Comparison of ENCODE assay signal across 23 mouse cellular contexts in the genomic region with DNA sequence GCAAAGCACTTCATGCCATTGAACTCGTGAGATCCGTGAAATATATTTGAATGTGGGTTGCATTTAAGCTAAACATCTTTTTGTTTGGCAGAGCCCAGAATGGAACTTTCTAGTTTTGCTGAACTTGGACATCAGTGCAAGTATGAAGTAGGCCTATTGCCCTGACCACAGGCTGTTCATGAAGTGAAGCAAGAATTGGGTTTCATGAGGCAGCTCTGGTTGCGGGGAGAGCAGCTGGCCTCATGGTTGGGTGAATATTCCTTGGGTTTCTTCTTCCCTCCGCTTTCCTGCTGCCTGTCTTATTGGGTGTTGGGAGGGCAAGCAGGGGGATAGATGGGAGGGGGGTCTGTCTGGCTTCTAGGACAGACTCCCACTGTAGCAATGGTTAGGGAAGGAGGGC. TPM values are rescaled to one million over a fixed set of nuclear protein-coding genes. Genes with fewer than 3 reads are reported as not detected.
DNase-seq lines count a peak whose midpoint lies in the region; ATAC-seq and TF ChIP-seq lines count a peak whose summit lies in the region.
"Had no signal": no experiment of that assay in that cellular context is flagged by ENCODE, and none has a peak within 500 bp of the region (broad histone marks: within the 10 kb centered on the region; RNA-seq: fewer than 3 reads in every experiment).

No protein-coding gene starts in this region.

- DNase-seq in kidney, postnatal 36 days: no peak
- no peak for DNase-seq in lung, postnatal 25 days (ENCODE audit: low spot score)
- no peak for DNase-seq in Patski (ENCODE audit: low read depth, low spot score)
- DNase-seq in layer of hippocampus, adult 9-10 months (ENCODE audit: low spot score): no peak
- no peak for DNase-seq in cerebellum, adult 9-11 months
- DNase-seq: adrenal gland, adult 2 months; cerebellum, adult 11-12 months; cerebellum, postnatal 14 days; gastrocnemius, postnatal 36 days; kidney, adult 2 months; liver, postnatal 0 days; thymus, adult 2 months had no signal

- in situ Hi-C loops in Patski (cut with MboI; ENCODE audit: low pct_unique_long_range_greater_than_20kb): loop anchor here (25.0 kb wide), 1 partner anchor 316 kb away; no protein-coding TSS in a partner anchor

- no peak overlapping the region for H3K4me2 ChIP-seq in kidney, embryonic 15.5 days
- H3K4me2 ChIP-seq in lung, embryonic 16.5 days (ENCODE audit: low read depth, low read length): no peak overlapping the region
- H3K4me2 ChIP-seq: hindbrain, embryonic 13.5 days; liver, embryonic 11.5 days; neural tube, embryonic 15.5 days had no signal

- 66% methylated on average over 4 of the region's 4 CpGs for WGBS in kidney, embryonic 15.5 days
- WGBS in lung, embryonic 16.5 days: 74% methylated on average over 4 of the region's 4 CpGs

- peaks cover 70% of the 10 kb centered on the region for H3K4me1 ChIP-seq in kidney, embryonic 15.5 days
- H3K4me1 ChIP-seq in lung, embryonic 16.5 days (replicated peaks; ENCODE audit: control insufficient read depth, insufficient read depth, low read length): peaks cover 56% of the 10 kb centered on the region

- POLR2A ChIA-PET in Patski (lab: Charles Lee): no interaction called here

- H3K27me3 ChIP-seq in kidney, embryonic 15.5 days: no peaks in the 10 kb centered on the region
- H3K27me3 ChIP-seq in lung, embryonic 16.5 days (ENCODE audit: control insufficient read depth, insufficient read depth, low read depth, low read length): no peaks in the 10 kb centered on the region
- H3K27me3 ChIP-seq in Patski: no peaks in the 10 kb centered on the region
- H3K27me3 ChIP-seq: hindbrain, embryonic 13.5 days; neural tube, embryonic 15.5 days had no signal

- no peak overlapping the region for H3K4me3 ChIP-seq in kidney, embryonic 15.5 days (replicated peaks)
- no peak overlapping the region for H3K4me3 ChIP-seq in lung, embryonic 16.5 days (ENCODE audit: low read length)
- H3K4me3 ChIP-seq: forebrain, embryonic 10.5 days; hindbrain, embryonic 13.5 days; left cerebral cortex, adult 2 months; neural tube, embryonic 15.5 days had no signal

- no peak overlapping the region for H3K9ac ChIP-seq in kidney, embryonic 15.5 days
- no peak overlapping the region for H3K9ac ChIP-seq in lung, embryonic 16.5 days (ENCODE audit: low read length)
- H3K9ac ChIP-seq: hindbrain, embryonic 13.5 days; liver, postnatal 0 days; neural tube, embryonic 15.5 days had no signal

- H3K27ac ChIP-seq in kidney, embryonic 15.5 days: peak overlapping the region; percentile 78
- peak overlapping the region; percentile 19; the same call in 1 of the 2 replicates for H3K27ac ChIP-seq in lung, embryonic 16.5 days (ENCODE audit: low read length)
- H3K27ac ChIP-seq: forebrain, embryonic 10.5 days; hindbrain, embryonic 13.5 days; left cerebral cortex, adult 2 months; macrophage; neural tube, embryonic 15.5 days had no signal

- peak; percentile 31 for ATAC-seq in kidney, embryonic 15.5 days (replicated peaks; ENCODE audit: low FRiP score)
- no peak for ATAC-seq in lung, embryonic 16.5 days (ENCODE audit: low read depth)
- ATAC-seq in Patski: peak; percentile 55
- ATAC-seq: CD4-positive, CD25-positive, alpha-beta regulatory T cell, adult 4 months; forebrain, embryonic 16.5 days; liver, postnatal 0 days; midbrain, embryonic 16.5 days had no signal

- no peaks in the 10 kb centered on the region; the same call in 1 of the 2 replicates for H3K9me3 ChIP-seq in kidney, embryonic 15.5 days (replicated peaks)
- no peaks in the 10 kb centered on the region for H3K9me3 ChIP-seq in lung, embryonic 16.5 days (ENCODE audit: control insufficient read depth, low read length)
- H3K9me3 ChIP-seq: hindbrain, embryonic 13.5 days; neural tube, embryonic 15.5 days had no signal

- CTCF ChIA-PET in Patski (lab: Charles Lee): no interaction called here

- H3K36me3 ChIP-seq in kidney, embryonic 15.5 days: no peaks in the 10 kb centered on the region; the same call in 1 of the 2 replicates
- no peaks in the 10 kb centered on the region for H3K36me3 ChIP-seq in lung, embryonic 16.5 days (ENCODE audit: control insufficient read depth, insufficient read depth, low read length)
- H3K36me3 ChIP-seq: forebrain, embryonic 10.5 days; hindbrain, embryonic 13.5 days; neural tube, embryonic 15.5 days had no signal

- no peak for TF ChIP-seq CTCF in Patski (IDR thresholded peaks at IDR 0.05)

RNA-seq across cellular contexts. Expression of gene Myo10, which starts 23.5 kb away (rescaled TPM):
- 39.3 and 40.5 TPM in 2 replicates for polyA plus RNA-seq in kidney, embryonic 15.5 days (2015; fragmentation: Nextera tagmentation; extraction: Ambion mirVana)
- polyA plus RNA-seq in lung, embryonic 16.5 days (2015; fragmentation: Nextera tagmentation; extraction: Ambion mirVana): 29.3 and 33.2 TPM in 2 replicates
- polyA plus RNA-seq in Patski (2021): 30.3 TPM
